Mouse (Mus musculus): Measurements from ENCODE around the gene Faap24. TPM values are rescaled to one million over a fixed set of nuclear protein-coding genes. Genes with fewer than 3 reads are reported as not detected.

Faap24 gene
- polyA plus RNA-seq, 1 experiment from 2014 or later = 10.5 TPM

GRCm38 (mm10) chr7:35415226-35415625 lies 18.6 kb upstream of the Faap24 start:
- peaks cover 8% of the 10 kb centered on the region; the same call in 1 of the 2 replicates for H3K36me3 ChIP-seq (ENCODE audit: insufficient read depth, low read length)
- TF ChIP-seq EP300 (IDR thresholded peaks at IDR 0.05) (no peak), CTCF (IDR thresholded peaks at IDR 0.05) (no peak)
- no peak overlapping the region for H3K9ac ChIP-seq (replicated peaks; ENCODE audit: low read depth)
- no peak overlapping the region for H3K4me3 ChIP-seq (ENCODE audit: low read depth, low read length)
- H3K27me3 ChIP-seq (replicated peaks; ENCODE audit: insufficient read depth, low read length) = no peaks in the 10 kb centered on the region
- H3K27ac ChIP-seq (ENCODE audit: low read length) = no peak overlapping the region
- no peak overlapping the region for H3K4me2 ChIP-seq (replicated peaks; ENCODE audit: low read depth, low read length)
- H3K9me3 ChIP-seq (ENCODE audit: low read length) = no peaks in the 10 kb centered on the region
- DNase-seq (ENCODE audit: low spot score) (no peak), ATAC-seq (no peak)
- no peaks in the 10 kb centered on the region for H3K4me1 ChIP-seq (ENCODE audit: insufficient read depth, low read depth, low read length)
- 48% methylated on average over 5 of the region's 5 CpGs for WGBS

GRCm38 (mm10) chr7:35401169-35401568 lies 4.5 kb upstream of the Faap24 start:
- DNase-seq (ENCODE audit: low spot score) (no peak), ATAC-seq (no peak)
- Histone ChIP-seq H3K4me1 (ENCODE audit: insufficient read depth, low read depth, low read length) (peaks cover 9% of the 10 kb centered on the region; the same call in 1 of the 2 replicates), H3K36me3 (ENCODE audit: insufficient read depth, low read length) (peaks cover 13% of the 10 kb centered on the region; the same call in 1 of the 2 replicates), H3K9ac (replicated peaks; ENCODE audit: low read depth) (no peak overlapping the region), H3K4me3 (ENCODE audit: low read depth, low read length) (no peak overlapping the region), H3K27me3 (replicated peaks; ENCODE audit: insufficient read depth, low read length) (no peaks in the 10 kb centered on the region), H3K27ac (ENCODE audit: low read length) (no peak overlapping the region), H3K4me2 (replicated peaks; ENCODE audit: low read depth, low read length) (no peak overlapping the region), H3K9me3 (ENCODE audit: low read length) (no peaks in the 10 kb centered on the region)
- WGBS = 86% methylated on average over 4 of the region's 4 CpGs
- TF ChIP-seq CTCF (IDR thresholded peaks at IDR 0.05) = no peak
- no peak for TF ChIP-seq EP300 (IDR thresholded peaks at IDR 0.05)

- Histone ChIP-seq H3K4me3 (ENCODE audit: low read depth, low read length) (peak overlapping the region; percentile 68), H3K4me2 (replicated peaks; ENCODE audit: low read depth, low read length) (peak overlapping the region; percentile 59), H3K9me3 (ENCODE audit: low read length) (no peaks in the 10 kb centered on the region), H3K27ac (ENCODE audit: low read length) (0 out of 2 replicates have a peak overlapping the region, but pooled peaks have one; percentile 23), H3K9ac (replicated peaks; ENCODE audit: low read depth) (peak overlapping the region; percentile 48), H3K4me1 (ENCODE audit: insufficient read depth, low read depth, low read length) (peaks cover 14% of the 10 kb centered on the region; the same call in 1 of the 2 replicates), H3K27me3 (replicated peaks; ENCODE audit: insufficient read depth, low read length) (no peaks in the 10 kb centered on the region), H3K36me3 (ENCODE audit: insufficient read depth, low read length) (0 out of 2 replicates have a peak, but pooled peaks cover 4% of the 10 kb centered on the region)
- no peak for ATAC-seq
- no peak; the same call in 1 of the 2 replicates for TF ChIP-seq CTCF (IDR thresholded peaks at IDR 0.05)
- TF ChIP-seq EP300 (IDR thresholded peaks at IDR 0.05) = no peak
- no peak for DNase-seq (ENCODE audit: low spot score)
- 8% methylated on average over 17 of the region's 17 CpGs for WGBS
Measured at GRCm38 (mm10) chr7:35395734-35396456, 741 bp downstream of the Faap24 start.

- H3K27me3 ChIP-seq (replicated peaks; ENCODE audit: insufficient read depth, low read length) = no peaks in the 10 kb centered on the region
- 42% methylated on average over 5 of the region's 5 CpGs for WGBS
- DNase-seq (ENCODE audit: low spot score) (peak; percentile 53), ATAC-seq (no peak)
- no peak overlapping the region for H3K9ac ChIP-seq (replicated peaks; ENCODE audit: low read depth)
- H3K4me1 ChIP-seq (ENCODE audit: insufficient read depth, low read depth, low read length) = peaks cover 14% of the 10 kb centered on the region; the same call in 1 of the 2 replicates
- no peak overlapping the region for H3K27ac ChIP-seq (ENCODE audit: low read length)
- no peaks in the 10 kb centered on the region for H3K9me3 ChIP-seq (ENCODE audit: low read length)
- H3K4me3 ChIP-seq (ENCODE audit: low read depth, low read length) = no peak overlapping the region
- H3K4me2 ChIP-seq (replicated peaks; ENCODE audit: low read depth, low read length) = no peak overlapping the region
- TF ChIP-seq CTCF (IDR thresholded peaks at IDR 0.05) (peak; percentile 57), EP300 (IDR thresholded peaks at IDR 0.05) (no peak)
- 0 out of 2 replicates have a peak, but pooled peaks cover 4% of the 10 kb centered on the region for H3K36me3 ChIP-seq (ENCODE audit: insufficient read depth, low read length)
Measured at GRCm38 (mm10) chr7:35392935-35393334, 3.7 kb downstream of the Faap24 start.

GRCm38 (mm10) chr7:35388694-35389093 lies 7.9 kb downstream of the Faap24 start:
- Histone ChIP-seq H3K9me3 (ENCODE audit: low read length) (no peaks in the 10 kb centered on the region), H3K4me2 (replicated peaks; ENCODE audit: low read depth, low read length) (no peak overlapping the region), H3K27me3 (replicated peaks; ENCODE audit: insufficient read depth, low read length) (no peaks in the 10 kb centered on the region), H3K36me3 (ENCODE audit: insufficient read depth, low read length) (0 out of 2 replicates have a peak, but pooled peaks cover 4% of the 10 kb centered on the region), H3K4me3 (ENCODE audit: low read depth, low read length) (no peak overlapping the region), H3K4me1 (ENCODE audit: insufficient read depth, low read depth, low read length) (no peaks in the 10 kb centered on the region), H3K27ac (ENCODE audit: low read length) (no peak overlapping the region), H3K9ac (replicated peaks; ENCODE audit: low read depth) (no peak overlapping the region)
- WGBS = 42% methylated on average over 6 of the region's 6 CpGs
- peak; percentile 41 for DNase-seq (ENCODE audit: low spot score)
- ATAC-seq = peak; percentile 27; the same call in 1 of the 2 replicates
- TF ChIP-seq EP300 (IDR thresholded peaks at IDR 0.05) = no peak
- no peak for TF ChIP-seq CTCF (IDR thresholded peaks at IDR 0.05)

GRCm38 (mm10) chr7:35386525-35386952 lies 10.1 kb downstream of the Faap24 start:
- H3K36me3 ChIP-seq (ENCODE audit: insufficient read depth, low read length) = no peaks in the 10 kb centered on the region
- H3K9ac ChIP-seq (replicated peaks; ENCODE audit: low read depth) = no peak overlapping the region
- DNase-seq (ENCODE audit: low spot score) (peak; percentile 89), ATAC-seq (peak; percentile 95)
- H3K4me2 ChIP-seq (replicated peaks; ENCODE audit: low read depth, low read length) = no peak overlapping the region
- 37% methylated on average over 6 of the region's 6 CpGs for WGBS
- no peaks in the 10 kb centered on the region for H3K27me3 ChIP-seq (replicated peaks; ENCODE audit: insufficient read depth, low read length)
- no peaks in the 10 kb centered on the region for H3K4me1 ChIP-seq (ENCODE audit: insufficient read depth, low read depth, low read length)
- peak; percentile 84 for TF ChIP-seq EP300 (IDR thresholded peaks at IDR 0.05)
- TF ChIP-seq CTCF (IDR thresholded peaks at IDR 0.05) = peak; percentile 70
- peak overlapping the region; percentile 66; the same call in 1 of the 2 replicates for H3K27ac ChIP-seq (ENCODE audit: low read length)
- no peak overlapping the region for H3K4me3 ChIP-seq (ENCODE audit: low read depth, low read length)
- no peaks in the 10 kb centered on the region for H3K9me3 ChIP-seq (ENCODE audit: low read length)
